ENCODE assay signal across 8 mouse cellular contexts in the genomic region with DNA sequence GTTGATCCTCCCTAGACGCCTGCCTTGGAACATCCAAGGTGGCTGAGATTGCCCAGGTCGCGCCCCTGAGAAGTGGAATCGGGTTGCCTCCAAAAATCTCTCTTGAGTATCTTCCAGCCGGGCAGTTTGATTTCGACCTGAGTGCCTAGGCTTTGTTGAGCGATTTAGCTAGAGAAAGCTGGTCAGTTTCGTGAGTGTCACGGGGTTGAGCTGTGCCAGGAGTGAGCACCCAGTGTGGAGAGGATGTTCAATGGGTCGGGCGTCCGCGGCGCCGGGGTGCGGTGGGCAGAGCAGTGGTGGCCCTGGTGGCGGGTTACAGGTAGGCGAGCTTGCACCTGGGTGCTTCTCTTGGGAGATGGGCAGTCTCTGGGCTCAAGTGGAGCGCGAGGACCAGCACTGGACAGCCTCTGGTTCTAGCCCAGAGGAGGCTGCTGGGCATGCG. TPM values are rescaled to one million over a fixed set of nuclear protein-coding genes. Genes with fewer than 3 reads are reported as not detected.
DNase-seq lines count a peak whose midpoint lies in the region; ATAC-seq lines count a peak whose summit lies in the region.

No protein-coding gene starts in this region.

- no peak for ATAC-seq in erythroid progenitor cell, adult 5-6 weeks (replicated peaks; ENCODE audit: low FRiP score, poor library complexity, severe bottlenecking)

- intact Hi-C loops in left cerebral cortex, postnatal 10 days (cut with DNase I), result loop anchor here (5.0 to 10.0 kb wide), 2 partner anchors 133 to 250 kb away; no protein-coding TSS in a partner anchor

- peak; percentile 41 to 52 for DNase-seq in left cerebral cortex, postnatal 10 days (ENCODE audit: extremely low spot score in 1 of 2, low spot score in 2 of 2)
- DNase-seq in left cerebral cortex, adult 8-10 months (ENCODE audit: low spot score in 2 of 2), result no peak
- peak; percentile 53 for DNase-seq in cerebellum, adult 9-10 months
- DNase-seq in frontal cortex, adult 2 months (ENCODE audit: extremely low spot score in 1 of 2, low spot score in 1 of 2), result peak; percentile 21 to 37
- DNase-seq in kidney, postnatal 4 days, result peak; percentile 25 to 43
- DNase-seq in lung, postnatal 36 days, result peak; percentile 16
- DNase-seq in urinary bladder, postnatal 4 days (ENCODE audit: low spot score in 2 of 2), result peak; percentile 19 to 60

RNA-seq across cellular contexts. Expression of gene Adgrl3, which starts 1.9 kb away (rescaled TPM):
- 100 to 1,000 TPM; 218 to 221 TPM for total RNA-seq in left cerebral cortex, postnatal 10 days (2021)
- total RNA-seq in left cerebral cortex, adult 8-10 months (2022), result 100 to 1,000 TPM; 202 to 218 (median 203) TPM
- 45.7 and 64.4 TPM in 2 replicates for polyA plus RNA-seq in frontal cortex, adult 2 months (2012; rRNA removed)
- total RNA-seq in erythroid progenitor cell, adult 5-6 weeks (2015; ENCODE audit: low replicate concordance), result not detected in 2 replicates
- not detected in 2 replicates for total RNA-seq in erythroid progenitor cell, adult 5-6 weeks (2017; ENCODE audit: low replicate concordance)

Comparison
In these comparisons a context has a peak if more than half of its experiments do, and no peak if none do; other contexts are left out.
1. DNase-seq: peak in left cerebral cortex, postnatal 10 days (2 of 2), cerebellum, adult 9-10 months (single experiment), frontal cortex, adult 2 months (2 of 2), kidney, postnatal 4 days (2 of 2), lung, postnatal 36 days (single experiment) and urinary bladder, postnatal 4 days (2 of 2); none in left cerebral cortex, adult 8-10 months (0 of 2).
2. RNA of gene Adgrl3, which starts 1.9 kb away (total RNA-seq): 218 to 221 TPM in left cerebral cortex, postnatal 10 days and 202 to 218 TPM in left cerebral cortex, adult 8-10 months; not detected in erythroid progenitor cell, adult 5-6 weeks; every median in the first group is over 100 times any median in the second.